Mouse (Mus musculus) liver, embryonic 14.5 days (tissue): ENCODE measurements around the gene Tent5a.

Experiments used
- CTCF ChIP-seq: IDR thresholded peaks from 2 replicates; pipeline ENCODE4 v1.5.1; 2016; ENCODE audit warnings: antibody characterized with exemption, low read depth, control low read depth
- EP300 ChIP-seq: IDR thresholded peaks from 2 replicates; pipeline ENCODE4 v1.6.1; 2016; ENCODE audit warnings: antibody characterized with exemption, low read depth

DNA sequence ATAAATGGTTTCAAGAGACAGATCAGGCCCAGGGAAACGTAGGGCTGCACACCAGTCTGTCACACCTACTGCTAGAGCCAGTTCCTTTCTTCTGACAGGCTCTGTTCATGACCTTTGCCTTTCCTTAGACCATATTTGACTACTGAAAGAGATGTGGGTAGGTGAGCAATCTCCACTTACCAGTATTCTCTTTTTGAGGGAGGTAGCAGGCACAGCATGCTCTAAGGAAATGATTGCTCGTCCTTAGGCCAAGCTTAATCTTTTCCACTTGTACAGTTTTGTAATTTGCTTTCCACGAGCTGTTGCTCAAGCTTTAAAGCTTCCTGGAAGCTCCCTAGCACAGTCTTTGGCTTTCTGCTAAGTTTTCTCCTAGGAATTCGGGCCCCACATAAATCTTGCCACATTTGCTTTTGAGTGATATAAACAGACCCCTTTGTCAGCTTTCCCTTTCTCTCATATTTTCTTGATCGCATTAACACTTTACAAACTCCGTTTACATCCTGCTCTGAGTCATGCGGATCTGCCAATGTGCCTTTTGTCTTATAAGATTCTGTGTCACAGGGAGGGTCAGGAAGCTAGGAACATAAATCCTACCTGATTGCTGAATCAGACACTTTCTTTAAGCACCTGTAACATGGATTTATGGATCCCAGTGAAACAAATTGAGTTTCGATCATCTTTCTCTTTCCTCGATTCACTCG is 20.8 kb upstream of the Tent5a start:
- TF ChIP-seq CTCF = no peak
- TF ChIP-seq EP300 = no peak
